Mouse (Mus musculus) spleen, adult 18-20 months (tissue): ENCODE data around the gene Gm42417.

Experiments used
- DNase-seq, 2 experiments: peaks; one replicate each; pipeline ENCODE4 v3.0.0; 2022; ENCODE audit warnings: mixed read lengths in 2 of 2

The Gm42417 gene

GRCm38 (mm10) chr1:36563197-36563596, 24.0 kb upstream of the Gm42417 start:
- no peak for DNase-seq

- no peak for DNase-seq
Observed at GRCm38 (mm10) chr1:36562388-36562787, 23.2 kb upstream of the Gm42417 start.

GRCm38 (mm10) chr1:36560903-36561302, 21.7 kb upstream of the Gm42417 start:
- DNase-seq, result no peak

- no peak for DNase-seq
Observed at GRCm38 (mm10) chr1:36559888-36560287, 20.7 kb upstream of the Gm42417 start.

GRCm38 (mm10) chr1:36559256-36559655, 20.0 kb upstream of the Gm42417 start:
- DNase-seq, result no peak

- peak; percentile 33 to 51 for DNase-seq
Observed at GRCm38 (mm10) chr1:36558031-36558993, 19.1 kb upstream of the Gm42417 start, which contains the start of gene Sema4c. Gene Sema4c (minus strand): TSS chr1:36558349.

GRCm38 (mm10) chr1:36557457-36558011, 18.3 kb upstream of the Gm42417 start:
- peak; percentile 34 to 48 for DNase-seq

GRCm38 (mm10) chr1:36556553-36557456, 17.6 kb upstream of the Gm42417 start:
- DNase-seq, result peak; percentile 54 to 77

- no peak for DNase-seq
Observed at GRCm38 (mm10) chr1:36555798-36556395, 16.7 kb upstream of the Gm42417 start.

- no peak for DNase-seq
Observed at GRCm38 (mm10) chr1:36554633-36555399, 15.6 kb upstream of the Gm42417 start.

GRCm38 (mm10) chr1:36552506-36552905, 13.3 kb upstream of the Gm42417 start:
- DNase-seq, result no peak

GRCm38 (mm10) chr1:36551904-36552303, 12.7 kb upstream of the Gm42417 start:
- no peak for DNase-seq

GRCm38 (mm10) chr1:36550075-36550863, 11.0 kb upstream of the Gm42417 start:
- DNase-seq, result no peak

- no peak for DNase-seq
Observed at GRCm38 (mm10) chr1:36549491-36549890, 10.3 kb upstream of the Gm42417 start.

- DNase-seq, result no peak
Observed at GRCm38 (mm10) chr1:36548771-36549170, 9.5 kb upstream of the Gm42417 start.

- no peak for DNase-seq
Observed at GRCm38 (mm10) chr1:36547981-36548598, 8.9 kb upstream of the Gm42417 start.

GRCm38 (mm10) chr1:36546888-36547471, 7.8 kb upstream of the Gm42417 start, which contains the start of gene Ankrd39:
Gene Ankrd39 (minus strand): TSS chr1:36547445.
- peak; percentile 90 to 93 for DNase-seq

- peak in 1 of 2 experiments; percentile 45 for DNase-seq
Observed at GRCm38 (mm10) chr1:36545845-36546600, 6.8 kb upstream of the Gm42417 start.

GRCm38 (mm10) chr1:36545382-36545781, 6.2 kb upstream of the Gm42417 start:
- no peak for DNase-seq
